Mouse (Mus musculus): ENCODE measurements around the gene Deaf1. TPM values are rescaled to one million over a fixed set of nuclear protein-coding genes. Genes with fewer than 3 reads are reported as not detected.

The Deaf1 gene
- total and polyA plus RNA-seq, 2 experiments from 2014 or later: 218 to 237 TPM

DNA sequence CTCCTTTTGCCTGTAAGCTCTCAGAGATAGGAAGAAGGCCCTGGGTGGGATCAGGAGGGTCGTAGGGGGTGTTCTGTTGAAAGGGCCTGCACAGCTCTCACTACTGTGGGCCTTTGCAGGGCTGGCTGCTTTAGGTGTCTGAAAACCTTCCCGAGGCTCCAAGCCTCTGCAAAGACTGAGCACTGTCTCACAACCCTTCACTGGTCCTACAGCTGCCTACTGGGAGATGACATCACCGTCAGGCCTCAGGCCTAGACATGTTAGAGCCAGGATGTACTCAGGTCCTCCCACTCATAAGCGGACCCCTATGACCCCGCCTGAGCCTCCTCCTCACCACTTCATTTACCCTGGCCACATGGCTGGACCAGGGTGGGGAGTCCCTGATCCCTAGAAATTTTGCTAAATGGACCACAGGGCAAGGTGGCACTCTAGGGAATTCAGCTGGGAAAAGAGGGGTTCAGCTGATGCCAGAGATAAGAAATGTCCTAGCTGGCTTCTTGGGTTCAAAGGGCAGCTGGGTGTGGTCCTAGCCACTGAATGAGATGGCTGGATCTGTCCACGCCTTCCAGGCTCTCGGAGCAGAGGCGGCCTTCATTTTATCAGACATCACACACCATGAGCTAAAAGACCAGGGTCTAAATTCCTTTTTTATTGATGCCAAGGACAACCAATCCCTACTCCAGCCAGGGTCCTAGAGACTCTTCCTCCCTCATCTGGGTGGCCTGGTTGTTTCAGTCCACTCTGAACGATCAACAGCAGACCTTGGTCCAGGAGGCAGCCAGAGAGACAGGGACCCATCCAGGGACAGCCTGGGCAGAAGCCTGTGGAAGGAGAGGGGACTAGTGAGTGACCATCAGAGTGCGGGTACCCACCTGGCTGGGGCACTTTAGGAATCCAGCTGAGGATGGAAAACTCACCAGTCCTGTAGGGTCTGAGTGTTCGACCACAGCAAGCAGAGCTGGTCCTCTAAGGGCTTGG lies 49.5 kb downstream of the Deaf1 start:
- DNase-seq (ENCODE audit: low spot score) (no peak), ATAC-seq (peak; percentile 1; the same call in 1 of the 2 replicates)
- Histone ChIP-seq H3K36me3 (ENCODE audit: insufficient read depth, low read length) (no peaks in the 10 kb centered on the region), H3K27ac (no peak overlapping the region), H3K4me3 (ENCODE audit: low read length) (no peak overlapping the region), H3K4me2 (ENCODE audit: low read depth, low read length) (peak overlapping the region; percentile 98), H3K4me1 (ENCODE audit: insufficient read depth, low read length) (peaks cover 8% of the 10 kb centered on the region; the same call in 1 of the 2 replicates), H3K9me3 (ENCODE audit: low read length) (no peaks in the 10 kb centered on the region), H3K9ac (replicated peaks; ENCODE audit: low read length) (no peak overlapping the region), H3K27me3 (ENCODE audit: insufficient read depth, low read length) (no peaks in the 10 kb centered on the region)
- 86% methylated on average over 11 of the region's 11 CpGs for WGBS
- TF ChIP-seq CTCF (IDR thresholded peaks at IDR 0.05; ENCODE audit: low read depth): no peak

DNA sequence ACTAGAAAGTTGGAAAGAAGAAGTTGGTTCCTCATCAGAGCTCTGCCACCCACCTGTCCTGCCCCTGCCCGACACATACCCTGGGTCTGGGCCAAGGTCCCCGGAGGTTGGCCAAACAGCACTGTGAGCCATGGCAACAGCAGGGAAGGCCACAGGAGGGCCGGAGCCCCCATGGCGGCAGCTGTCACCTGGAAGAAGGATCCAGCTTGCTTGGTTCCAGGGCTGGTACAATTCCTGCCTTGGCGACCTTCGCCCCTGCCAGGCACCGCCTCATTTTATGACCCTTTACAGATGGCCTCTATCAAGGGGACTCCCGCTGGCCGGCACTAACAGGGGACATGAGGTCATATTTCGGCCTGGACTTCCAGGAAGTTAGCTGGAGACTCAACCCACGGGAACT lies 50.9 kb downstream of the Deaf1 start, which contains the start of gene Cdhr5:
Cdhr5 (minus strand) TSS at position 241 of the 400 bp plus-strand sequence.
- Histone ChIP-seq H3K4me1 (ENCODE audit: insufficient read depth, low read length) (peaks cover 8% of the 10 kb centered on the region; the same call in 1 of the 2 replicates), H3K27ac (no peak within 1 kb of the TSS), H3K4me3 (ENCODE audit: low read length) (no peak within 1 kb of the TSS), H3K27me3 (ENCODE audit: insufficient read depth, low read length) (no peaks in the 10 kb centered on the region), H3K4me2 (ENCODE audit: low read depth, low read length) (no peak within 1 kb of the TSS), H3K36me3 (ENCODE audit: insufficient read depth, low read length) (no peaks in the 10 kb centered on the region), H3K9me3 (ENCODE audit: low read length) (no peaks in the 10 kb centered on the region), H3K9ac (replicated peaks; ENCODE audit: low read length) (no peak within 1 kb of the TSS)
- 72% methylated on average over 11 of the region's 11 CpGs for WGBS
- no peak for TF ChIP-seq CTCF (IDR thresholded peaks at IDR 0.05; ENCODE audit: low read depth)
- DNase-seq (ENCODE audit: low spot score): no peak
- no peak for ATAC-seq

DNA sequence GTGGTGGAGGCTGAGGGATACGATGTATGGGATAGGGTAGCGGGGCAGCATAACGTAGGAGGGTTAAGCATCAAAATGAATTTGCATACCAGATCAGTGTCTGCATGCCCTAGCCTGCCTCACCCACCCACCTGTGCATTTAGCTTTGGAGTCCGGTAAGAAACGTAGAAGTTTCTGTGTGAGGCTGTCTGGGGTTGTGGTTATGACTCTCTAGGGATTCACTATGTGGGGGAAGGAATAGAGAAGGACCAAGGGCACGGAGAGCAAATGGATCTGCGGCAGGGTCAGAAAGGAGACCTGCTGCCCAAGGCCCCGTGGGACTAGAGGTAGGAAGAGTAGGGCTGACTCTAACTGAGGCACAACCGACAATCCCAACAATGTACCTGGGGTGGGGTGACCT lies 52.1 kb downstream of the Deaf1 start:
- Histone ChIP-seq H3K27ac (no peak overlapping the region), H3K36me3 (ENCODE audit: insufficient read depth, low read length) (no peaks in the 10 kb centered on the region), H3K27me3 (ENCODE audit: insufficient read depth, low read length) (no peaks in the 10 kb centered on the region), H3K9ac (replicated peaks; ENCODE audit: low read length) (no peak overlapping the region), H3K9me3 (ENCODE audit: low read length) (no peaks in the 10 kb centered on the region), H3K4me1 (ENCODE audit: insufficient read depth, low read length) (peaks cover 8% of the 10 kb centered on the region; the same call in 1 of the 2 replicates), H3K4me2 (ENCODE audit: low read depth, low read length) (no peak overlapping the region), H3K4me3 (ENCODE audit: low read length) (no peak overlapping the region)
- 86% methylated on average over 9 of the region's 9 CpGs for WGBS
- ATAC-seq: no peak
- DNase-seq (ENCODE audit: low spot score): no peak
- TF ChIP-seq CTCF (IDR thresholded peaks at IDR 0.05; ENCODE audit: low read depth): no peak

DNA sequence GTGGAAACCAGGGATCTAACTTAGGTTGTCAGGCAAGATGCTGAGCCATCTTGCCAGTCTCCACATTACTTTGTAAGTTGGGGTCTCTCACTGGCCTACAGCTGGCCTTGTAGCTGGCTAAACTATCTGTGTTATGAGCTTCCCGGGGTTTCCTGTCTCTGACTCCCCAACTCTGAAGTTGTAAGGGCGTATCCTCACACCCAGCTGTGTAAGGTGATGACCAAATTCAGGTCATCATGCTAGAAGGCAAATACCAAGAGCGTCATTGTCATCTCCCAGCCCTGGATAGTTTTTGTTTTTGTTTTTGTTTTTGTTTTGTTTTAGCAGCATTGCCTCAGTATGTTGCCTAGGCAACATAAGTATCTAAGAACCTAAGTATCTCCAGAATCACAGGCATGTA lies 56.9 kb downstream of the Deaf1 start:
- Histone ChIP-seq H3K4me3 (ENCODE audit: low read length) (no peak overlapping the region), H3K4me1 (ENCODE audit: insufficient read depth, low read length) (no peaks in the 10 kb centered on the region), H3K27me3 (ENCODE audit: insufficient read depth, low read length) (no peaks in the 10 kb centered on the region), H3K4me2 (ENCODE audit: low read depth, low read length) (no peak overlapping the region), H3K9ac (replicated peaks; ENCODE audit: low read length) (no peak overlapping the region), H3K36me3 (ENCODE audit: insufficient read depth, low read length) (no peaks in the 10 kb centered on the region), H3K27ac (no peak overlapping the region), H3K9me3 (ENCODE audit: low read length) (no peaks in the 10 kb centered on the region)
- 85% methylated on average over 3 of the region's 3 CpGs for WGBS
- no peak for TF ChIP-seq CTCF (IDR thresholded peaks at IDR 0.05; ENCODE audit: low read depth)
- DNase-seq (ENCODE audit: low spot score) (no peak), ATAC-seq (no peak)

DNA sequence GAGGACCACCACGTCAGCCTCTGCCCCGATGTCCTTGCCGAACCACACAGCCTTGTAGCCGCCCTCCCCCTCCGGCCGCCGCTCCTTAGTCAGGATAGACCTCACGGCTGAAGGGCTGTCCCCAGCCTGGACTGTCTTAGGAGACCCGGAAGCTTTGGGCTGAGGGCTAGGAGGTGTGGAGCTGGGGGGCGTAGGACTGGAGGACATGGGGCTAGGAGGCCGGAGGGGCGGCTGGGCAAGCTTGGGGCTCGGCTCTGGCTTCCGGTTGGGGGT lies 58.3 kb downstream of the Deaf1 start:
- Histone ChIP-seq H3K9me3 (ENCODE audit: low read length) (no peaks in the 10 kb centered on the region), H3K27ac (no peak overlapping the region), H3K4me3 (ENCODE audit: low read length) (no peak overlapping the region), H3K9ac (replicated peaks; ENCODE audit: low read length) (no peak overlapping the region), H3K4me2 (ENCODE audit: low read depth, low read length) (no peak overlapping the region), H3K27me3 (ENCODE audit: insufficient read depth, low read length) (no peaks in the 10 kb centered on the region), H3K4me1 (ENCODE audit: insufficient read depth, low read length) (no peaks in the 10 kb centered on the region), H3K36me3 (ENCODE audit: insufficient read depth, low read length) (no peaks in the 10 kb centered on the region)
- DNase-seq (ENCODE audit: low spot score): no peak
- no peak for TF ChIP-seq CTCF (IDR thresholded peaks at IDR 0.05; ENCODE audit: low read depth)
- WGBS: 84% methylated on average over 14 of the region's 14 CpGs
- no peak for ATAC-seq

DNA sequence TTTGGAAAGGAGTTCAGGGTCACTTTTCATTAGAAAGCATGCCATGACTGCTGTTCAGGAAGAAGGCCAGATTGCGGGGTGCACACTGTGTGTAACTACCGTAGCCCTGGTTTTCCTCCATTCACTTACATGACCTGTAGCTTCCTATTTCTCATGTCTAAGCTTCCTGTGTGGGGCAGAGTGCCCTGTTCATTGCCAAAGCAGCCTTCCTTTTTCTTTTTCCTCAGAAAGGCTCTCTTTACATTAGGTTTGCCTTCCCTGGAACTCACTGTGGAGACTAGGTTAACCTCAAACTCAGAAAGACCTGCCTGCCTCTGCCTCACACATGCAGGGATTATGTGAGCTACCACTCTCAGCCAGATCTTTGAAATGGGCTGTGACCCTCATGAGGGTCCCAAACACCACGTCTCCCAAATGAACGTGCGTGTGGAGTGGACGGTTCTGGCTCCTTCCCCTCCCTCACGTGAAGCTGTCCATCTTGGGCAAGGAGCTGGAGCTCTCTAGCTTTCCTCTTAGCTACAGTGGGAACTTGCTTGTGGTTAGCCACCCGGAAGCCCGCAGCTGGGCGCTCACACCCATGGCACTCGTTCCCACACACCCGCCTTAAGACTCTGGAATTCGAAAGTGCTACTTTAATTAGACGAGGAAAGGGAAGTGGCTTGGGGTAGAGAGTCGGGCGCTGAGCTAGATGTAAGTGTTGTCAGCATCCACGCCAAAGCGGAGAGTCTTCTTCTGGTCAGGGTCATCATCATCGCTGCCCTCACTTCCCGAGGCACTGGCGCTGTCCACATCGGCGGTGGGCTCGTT lies 58.8 kb downstream of the Deaf1 start:
- Histone ChIP-seq H3K4me3 (ENCODE audit: low read length) (no peak overlapping the region), H3K9me3 (ENCODE audit: low read length) (no peaks in the 10 kb centered on the region), H3K4me2 (ENCODE audit: low read depth, low read length) (no peak overlapping the region), H3K27ac (no peak overlapping the region), H3K27me3 (ENCODE audit: insufficient read depth, low read length) (no peaks in the 10 kb centered on the region), H3K9ac (replicated peaks; ENCODE audit: low read length) (no peak overlapping the region), H3K36me3 (ENCODE audit: insufficient read depth, low read length) (peaks cover 4% of the 10 kb centered on the region; the same call in 1 of the 2 replicates), H3K4me1 (ENCODE audit: insufficient read depth, low read length) (no peaks in the 10 kb centered on the region)
- TF ChIP-seq CTCF (IDR thresholded peaks at IDR 0.05; ENCODE audit: low read depth): no peak
- 79% methylated on average over 24 of the region's 24 CpGs for WGBS
- DNase-seq (ENCODE audit: low spot score): no peak
- no peak for ATAC-seq
